Mouse (Mus musculus): ENCODE measurements at regions not wholly inside any gene's neighbourhood (a gene's known extent, or its start where the extent isn't known, plus 50 kb on each side); places are given as distances from the start of the nearest gene placed in this dataset.

DNA sequence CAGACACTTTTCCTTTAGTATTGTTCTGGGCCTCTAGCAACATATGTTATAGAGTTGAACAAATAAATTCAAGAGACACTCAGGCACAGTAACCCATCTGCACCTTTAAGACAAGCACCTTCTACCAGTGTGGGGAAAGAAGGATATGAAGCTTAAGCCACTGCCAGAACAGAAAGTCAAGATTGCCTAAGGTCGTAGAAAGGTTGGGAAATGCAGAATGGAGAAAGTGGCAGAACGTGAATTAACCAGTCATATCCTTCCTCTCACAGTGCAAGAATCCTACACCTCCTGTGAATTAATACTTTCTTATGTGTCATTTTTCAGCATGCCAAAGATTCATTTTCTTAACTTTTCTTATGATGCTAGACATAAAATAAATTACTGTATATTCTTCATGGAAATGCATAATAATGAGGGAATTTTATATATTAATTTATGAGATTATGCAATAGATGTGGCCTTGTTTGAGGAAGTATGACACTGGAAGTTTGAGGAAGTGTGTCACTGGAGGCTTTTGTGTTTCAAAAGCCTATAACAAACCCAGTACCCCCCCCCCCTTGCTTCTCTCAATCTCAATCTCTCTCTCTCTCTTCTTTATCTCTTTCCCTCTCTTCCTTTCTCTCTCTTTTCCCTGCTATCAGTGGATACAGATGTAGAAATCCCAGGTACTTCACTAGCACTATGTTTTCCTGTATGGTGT, 361.6 kb upstream of the Edil3 start:
- H3K27me3 ChIP-seq (ENCODE audit: control insufficient read depth, insufficient read depth, low read length): no peaks in the 10 kb centered on the region
- DNase-seq (ENCODE audit: low spot score, missing footprints) (no peak), ATAC-seq (ENCODE audit: low FRiP score) (no peak)
- no peak overlapping the region for H3K27ac ChIP-seq (ENCODE audit: low read depth, low read length)
- no peak overlapping the region for H3K4me3 ChIP-seq (ENCODE audit: low read depth, low read length)
- no peak overlapping the region for H3K9ac ChIP-seq (ENCODE audit: low read length)
- H3K4me2 ChIP-seq: no peak overlapping the region
- H3K36me3 ChIP-seq (ENCODE audit: control insufficient read depth, insufficient read depth, low read length): no peaks in the 10 kb centered on the region
- WGBS: 83% methylated on average over 2 of the region's 2 CpGs
- no peaks in the 10 kb centered on the region for H3K9me3 ChIP-seq (ENCODE audit: control insufficient read depth, low read length)
- H3K4me1 ChIP-seq (ENCODE audit: control insufficient read depth, insufficient read depth, low read length): no peaks in the 10 kb centered on the region

DNA sequence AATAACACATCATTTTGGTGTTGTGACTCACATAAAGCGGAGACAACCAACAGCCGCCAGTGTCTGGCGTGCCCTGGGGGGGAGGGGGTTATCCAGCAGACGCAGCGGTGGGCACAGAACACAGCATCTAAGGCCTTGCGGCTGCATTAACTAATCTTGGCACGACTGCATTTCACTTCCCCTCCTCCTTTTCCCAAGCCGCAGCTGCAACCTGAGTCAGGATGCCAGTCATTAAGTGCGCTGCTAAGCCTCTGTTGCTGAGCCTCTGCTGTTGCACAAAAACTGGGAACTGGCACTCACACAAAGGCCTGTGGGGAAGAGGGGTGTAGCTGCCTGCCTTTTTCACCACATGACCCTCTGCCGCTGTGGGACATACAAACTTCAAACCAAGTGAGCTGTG, 331.2 kb upstream of the Edil3 start:
- H3K27ac ChIP-seq (ENCODE audit: low read depth, low read length): no peak overlapping the region
- no peaks in the 10 kb centered on the region for H3K27me3 ChIP-seq (ENCODE audit: control insufficient read depth, insufficient read depth, low read length)
- no peaks in the 10 kb centered on the region for H3K9me3 ChIP-seq (ENCODE audit: control insufficient read depth, low read length)
- H3K4me1 ChIP-seq (ENCODE audit: control insufficient read depth, insufficient read depth, low read length): no peaks in the 10 kb centered on the region
- H3K36me3 ChIP-seq (ENCODE audit: control insufficient read depth, insufficient read depth, low read length): no peaks in the 10 kb centered on the region
- no peak overlapping the region for H3K4me3 ChIP-seq (ENCODE audit: low read depth, low read length)
- 87% methylated on average over 10 of the region's 10 CpGs for WGBS
- DNase-seq (ENCODE audit: low spot score, missing footprints) (peak; percentile 71), ATAC-seq (ENCODE audit: low FRiP score) (no peak; the same call in 1 of the 2 replicates)
- H3K9ac ChIP-seq (ENCODE audit: low read length): no peak overlapping the region
- no peak overlapping the region for H3K4me2 ChIP-seq

DNA sequence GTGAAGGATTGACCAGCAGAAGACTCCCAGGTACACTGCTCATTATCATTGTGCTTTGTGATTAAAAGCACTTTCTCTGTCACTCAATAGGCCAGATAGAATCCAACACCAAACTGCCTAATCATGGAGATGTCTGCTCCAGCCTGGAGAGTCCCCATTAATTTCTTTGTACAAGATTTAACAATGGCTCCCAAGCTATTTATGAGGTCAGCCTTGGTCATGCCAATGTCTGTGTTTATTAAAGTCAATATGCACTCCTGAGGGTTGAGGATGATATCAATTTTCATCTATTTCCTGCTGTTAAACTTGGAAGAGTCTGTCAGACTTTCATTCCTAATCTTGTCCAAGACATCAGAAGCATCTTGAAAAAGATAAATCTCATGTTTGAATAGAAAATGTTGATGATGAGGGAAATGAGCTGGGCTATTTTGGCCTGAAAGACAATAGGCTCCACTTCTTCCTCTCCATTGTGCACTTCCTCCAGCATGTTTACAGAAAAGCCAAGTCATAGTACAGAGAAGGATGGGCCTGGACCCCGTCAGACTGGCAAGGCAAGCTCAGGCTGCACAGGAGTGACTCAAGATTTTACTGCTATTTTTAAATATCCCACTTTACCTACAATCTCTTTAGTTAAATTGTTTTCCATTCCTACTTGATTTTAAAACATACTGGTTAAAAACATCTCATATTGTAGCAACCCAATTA, 310.3 kb upstream of the Edil3 start:
- 80% methylated on average over 1 of the region's 1 CpGs for WGBS
- ATAC-seq (ENCODE audit: low FRiP score): no peak

DNA sequence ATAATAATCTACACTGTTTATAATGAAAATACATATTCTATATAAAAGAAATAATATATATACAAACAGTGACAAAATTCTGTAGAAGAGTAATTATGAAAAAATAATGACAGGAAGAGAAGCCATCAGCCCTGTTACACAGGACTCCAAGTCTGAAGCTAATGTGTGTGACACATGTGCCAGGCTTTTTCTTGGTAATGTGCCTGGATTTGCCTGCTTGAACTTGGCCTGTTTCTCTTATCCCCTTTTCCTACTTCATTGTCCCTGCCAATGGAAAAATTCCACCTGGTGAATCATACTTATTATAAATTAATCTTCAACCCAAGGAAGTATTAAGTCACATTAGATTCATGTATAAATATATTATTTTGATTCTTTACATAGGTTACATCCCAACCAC, 286.5 kb upstream of the Edil3 start:
- H3K27ac ChIP-seq (ENCODE audit: low read depth, low read length): no peak overlapping the region
- H3K27me3 ChIP-seq (ENCODE audit: control insufficient read depth, insufficient read depth, low read length): no peaks in the 10 kb centered on the region
- H3K4me2 ChIP-seq: no peak overlapping the region
- no peak for ATAC-seq (ENCODE audit: low FRiP score)
- no peaks in the 10 kb centered on the region for H3K4me1 ChIP-seq (ENCODE audit: control insufficient read depth, insufficient read depth, low read length)
- no peak for DNase-seq (ENCODE audit: low spot score, missing footprints)
- H3K9me3 ChIP-seq (ENCODE audit: control insufficient read depth, low read length): no peaks in the 10 kb centered on the region
- H3K36me3 ChIP-seq (ENCODE audit: control insufficient read depth, insufficient read depth, low read length): no peaks in the 10 kb centered on the region
- no peak overlapping the region for H3K9ac ChIP-seq (ENCODE audit: low read length)
- H3K4me3 ChIP-seq (ENCODE audit: low read depth, low read length): no peak overlapping the region

More for the DNA sequence above, 310.3 kb upstream of the Edil3 start:
- H3K27me3 ChIP-seq (ENCODE audit: control insufficient read depth, insufficient read depth, low read length): no peaks in the 10 kb centered on the region
- no peaks in the 10 kb centered on the region for H3K36me3 ChIP-seq (ENCODE audit: control insufficient read depth, insufficient read depth, low read length)
- DNase-seq (ENCODE audit: low spot score, missing footprints): no peak
- no peak overlapping the region for H3K9ac ChIP-seq (ENCODE audit: low read length)
- H3K4me3 ChIP-seq (ENCODE audit: low read depth, low read length): no peak overlapping the region
- H3K4me2 ChIP-seq: no peak overlapping the region
- H3K9me3 ChIP-seq (ENCODE audit: control insufficient read depth, low read length): no peaks in the 10 kb centered on the region
- H3K4me1 ChIP-seq (ENCODE audit: control insufficient read depth, insufficient read depth, low read length): no peaks in the 10 kb centered on the region
- no peak overlapping the region for H3K27ac ChIP-seq (ENCODE audit: low read depth, low read length)

DNA sequence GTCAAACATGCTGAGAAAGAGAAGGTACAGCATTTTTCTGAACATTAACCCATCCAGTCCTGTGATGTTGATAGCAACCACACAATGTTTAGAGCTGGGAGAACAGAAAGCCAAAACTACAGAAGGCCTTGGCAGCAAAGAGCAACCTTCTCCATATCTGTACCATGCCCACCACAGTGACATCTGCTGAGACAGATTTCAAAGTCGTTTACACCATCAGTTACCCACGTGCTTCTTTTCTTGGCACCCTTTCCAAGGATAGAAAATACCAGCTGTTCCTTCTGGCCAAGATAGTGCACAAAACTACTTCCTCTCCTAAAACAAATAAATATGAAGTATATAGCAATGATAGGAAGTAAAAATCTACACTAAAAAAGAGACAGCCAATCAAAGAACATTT, 266.8 kb upstream of the Edil3 start:
- H3K4me3 ChIP-seq (ENCODE audit: low read depth, low read length): no peak overlapping the region
- H3K4me1 ChIP-seq (ENCODE audit: control insufficient read depth, insufficient read depth, low read length): no peaks in the 10 kb centered on the region
- ATAC-seq (ENCODE audit: low FRiP score) (no peak), DNase-seq (ENCODE audit: low spot score, missing footprints) (no peak)
- no peak overlapping the region for H3K4me2 ChIP-seq
- no peaks in the 10 kb centered on the region for H3K36me3 ChIP-seq (ENCODE audit: control insufficient read depth, insufficient read depth, low read length)
- H3K27ac ChIP-seq (ENCODE audit: low read depth, low read length): no peak overlapping the region
- no peak overlapping the region for H3K9ac ChIP-seq (ENCODE audit: low read length)
- 68% methylated on average over 2 of the region's 2 CpGs for WGBS
- H3K9me3 ChIP-seq (ENCODE audit: control insufficient read depth, low read length): no peaks in the 10 kb centered on the region
- H3K27me3 ChIP-seq (ENCODE audit: control insufficient read depth, insufficient read depth, low read length): no peaks in the 10 kb centered on the region

DNA sequence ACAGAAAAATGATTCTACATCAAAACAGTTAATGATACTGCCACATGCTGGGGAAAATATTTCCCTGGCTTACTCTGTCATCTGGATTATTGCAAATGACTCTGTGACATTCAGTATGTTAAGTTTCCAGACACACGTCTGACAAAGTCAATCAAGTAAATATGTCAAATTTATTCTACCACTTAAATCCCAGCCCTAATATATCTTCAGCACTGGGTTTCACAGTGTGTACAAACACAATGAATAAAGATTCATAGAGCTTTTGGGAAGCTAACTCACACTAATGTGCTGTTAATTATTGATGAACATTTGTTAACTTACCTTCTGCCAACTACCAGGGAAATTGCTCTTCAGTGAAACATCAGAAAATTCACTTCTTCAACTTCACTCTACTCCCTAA, 256.3 kb upstream of the Edil3 start:
- H3K36me3 ChIP-seq (ENCODE audit: control insufficient read depth, insufficient read depth, low read length): no peaks in the 10 kb centered on the region
- no peak for ATAC-seq (ENCODE audit: low FRiP score)
- DNase-seq (ENCODE audit: low spot score, missing footprints): no peak
- WGBS: 71% methylated on average over 1 of the region's 1 CpGs
- H3K4me2 ChIP-seq: no peak overlapping the region
- H3K9ac ChIP-seq (ENCODE audit: low read length): no peak overlapping the region
- no peak overlapping the region for H3K4me3 ChIP-seq (ENCODE audit: low read depth, low read length)
- no peak overlapping the region for H3K27ac ChIP-seq (ENCODE audit: low read depth, low read length)
- no peaks in the 10 kb centered on the region for H3K27me3 ChIP-seq (ENCODE audit: control insufficient read depth, insufficient read depth, low read length)
- H3K4me1 ChIP-seq (ENCODE audit: control insufficient read depth, insufficient read depth, low read length): no peaks in the 10 kb centered on the region
- H3K9me3 ChIP-seq (ENCODE audit: control insufficient read depth, low read length): no peaks in the 10 kb centered on the region

DNA sequence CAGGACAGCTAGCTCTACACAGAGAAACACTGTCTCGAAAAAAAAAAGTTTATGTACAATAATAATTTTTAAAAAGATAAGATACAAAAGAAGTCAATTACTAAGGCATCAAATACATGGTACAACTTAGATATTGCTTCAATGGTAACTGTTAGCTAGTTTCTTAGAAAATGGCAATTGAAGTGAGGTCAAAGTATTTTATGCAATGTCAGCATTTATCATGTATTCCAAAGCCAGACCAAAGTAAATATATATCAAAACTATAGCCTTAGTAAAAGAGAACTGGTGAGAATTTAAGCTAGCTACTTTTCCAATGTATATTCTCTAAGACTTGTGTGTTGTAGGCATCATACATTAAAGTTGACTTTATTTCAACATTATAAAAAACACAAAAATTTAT, 219.0 kb upstream of the Edil3 start:
- Histone ChIP-seq H3K36me3 (ENCODE audit: control insufficient read depth, insufficient read depth, low read length) (no peaks in the 10 kb centered on the region), H3K9ac (ENCODE audit: low read length) (no peak overlapping the region), H3K27ac (ENCODE audit: low read depth, low read length) (no peak overlapping the region), H3K4me2 (no peak overlapping the region), H3K9me3 (ENCODE audit: control insufficient read depth, low read length) (no peaks in the 10 kb centered on the region), H3K4me1 (ENCODE audit: control insufficient read depth, insufficient read depth, low read length) (no peaks in the 10 kb centered on the region), H3K27me3 (ENCODE audit: control insufficient read depth, insufficient read depth, low read length) (no peaks in the 10 kb centered on the region), H3K4me3 (ENCODE audit: low read depth, low read length) (no peak overlapping the region)
- ATAC-seq (ENCODE audit: low FRiP score) (no peak), DNase-seq (ENCODE audit: low spot score, missing footprints) (no peak)
- 74% methylated on average over 1 of the region's 1 CpGs for WGBS

DNA sequence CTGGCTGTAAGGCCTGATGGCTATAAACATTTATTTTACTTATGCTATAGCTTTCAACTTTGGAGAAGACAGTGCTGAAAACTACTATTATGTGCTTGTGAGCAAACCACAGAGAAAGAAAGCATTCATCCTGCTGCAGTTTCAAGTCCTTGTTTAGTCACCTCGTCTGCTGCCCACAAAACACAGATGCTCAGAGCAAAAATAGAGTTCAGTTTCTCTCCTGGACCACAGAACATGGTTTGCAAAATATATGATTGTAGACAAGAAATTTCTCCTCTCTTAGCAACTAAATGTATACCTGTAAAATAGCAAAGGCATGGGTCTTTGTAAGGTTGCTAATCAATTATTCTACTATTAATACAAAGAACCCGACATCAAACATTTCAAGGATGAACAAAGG, 210.7 kb upstream of the Edil3 start:
- 84% methylated on average over 2 of the region's 2 CpGs for WGBS
- H3K27me3 ChIP-seq (ENCODE audit: control insufficient read depth, insufficient read depth, low read length): no peaks in the 10 kb centered on the region
- no peak for ATAC-seq (ENCODE audit: low FRiP score)

DNA sequence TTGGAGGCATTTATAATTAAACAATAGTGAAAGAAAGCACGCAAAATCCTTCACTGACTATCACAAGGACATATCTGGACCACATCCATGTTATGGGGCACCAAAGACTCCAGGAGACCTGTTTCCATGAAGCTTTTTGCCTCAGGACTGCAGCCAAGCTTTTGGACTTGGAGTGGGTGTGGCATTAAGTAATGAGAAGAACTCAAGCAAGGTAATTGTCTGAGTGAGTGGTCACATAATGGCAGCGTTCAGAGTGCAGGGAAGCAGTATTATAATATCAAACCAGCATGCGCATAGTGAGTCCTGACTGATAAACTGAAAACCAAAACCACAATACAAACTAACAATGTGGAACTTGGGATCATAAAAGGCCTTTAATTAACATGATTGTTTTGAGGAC, 208.0 kb upstream of the Edil3 start:
- Histone ChIP-seq H3K36me3 (ENCODE audit: control insufficient read depth, insufficient read depth, low read length) (no peaks in the 10 kb centered on the region), H3K9me3 (ENCODE audit: control insufficient read depth, low read length) (no peaks in the 10 kb centered on the region), H3K4me3 (ENCODE audit: low read depth, low read length) (no peak overlapping the region), H3K27ac (ENCODE audit: low read depth, low read length) (no peak overlapping the region), H3K4me2 (no peak overlapping the region), H3K9ac (ENCODE audit: low read length) (no peak overlapping the region), H3K27me3 (ENCODE audit: control insufficient read depth, insufficient read depth, low read length) (no peaks in the 10 kb centered on the region), H3K4me1 (ENCODE audit: control insufficient read depth, insufficient read depth, low read length) (no peaks in the 10 kb centered on the region)
- WGBS: 79% methylated on average over 3 of the region's 3 CpGs
- ATAC-seq (ENCODE audit: low FRiP score) (no peak), DNase-seq (ENCODE audit: low spot score, missing footprints) (no peak)

More for the DNA sequence above, 210.7 kb upstream of the Edil3 start:
- H3K9me3 ChIP-seq (ENCODE audit: control insufficient read depth, low read length): no peaks in the 10 kb centered on the region
- no peaks in the 10 kb centered on the region for H3K36me3 ChIP-seq (ENCODE audit: control insufficient read depth, insufficient read depth, low read length)
- no peak for DNase-seq (ENCODE audit: low spot score, missing footprints)
- no peak overlapping the region for H3K4me3 ChIP-seq (ENCODE audit: low read depth, low read length)
- no peaks in the 10 kb centered on the region for H3K4me1 ChIP-seq (ENCODE audit: control insufficient read depth, insufficient read depth, low read length)
- H3K9ac ChIP-seq (ENCODE audit: low read length): no peak overlapping the region
- H3K4me2 ChIP-seq: no peak overlapping the region
- H3K27ac ChIP-seq (ENCODE audit: low read depth, low read length): no peak overlapping the region
